Mouse (Mus musculus): Measurements from ENCODE around the gene Ergic1. TPM values are rescaled to one million over a fixed set of nuclear protein-coding genes. Genes with fewer than 3 reads are reported as not detected.

Ergic1 gene
- polyA plus RNA-seq, 1 experiment from 2014 or later = 34.4 TPM

- H3K9me3 ChIP-seq (ENCODE audit: low read length) = no peaks in the 10 kb centered on the region
- WGBS (ENCODE audit: insufficient replicate concordance) = 78% methylated on average over 3 of the region's 3 CpGs
These were observed 19.6 kb downstream of the Ergic1 start for GRCm38 (mm10) chr17:26580873-26581401.

GRCm38 (mm10) chr17:26582297-26582696 is 21.0 kb downstream of the Ergic1 start:
- 85% methylated on average over 5 of the region's 5 CpGs for WGBS (ENCODE audit: insufficient replicate concordance)
- Histone ChIP-seq H3K27ac (ENCODE audit: low read depth) (no peak overlapping the region; the same call in 1 of the 2 replicates), H3K36me3 (replicated peaks; ENCODE audit: insufficient read depth, low read length) (peaks cover 3% of the 10 kb centered on the region; the same call in 1 of the 2 replicates), H3K4me1 (ENCODE audit: insufficient read depth) (peaks cover 24% of the 10 kb centered on the region), H3K4me3 (ENCODE audit: low read depth, low read length) (no peak overlapping the region), H3K9me3 (ENCODE audit: low read length) (no peaks in the 10 kb centered on the region), H3K9ac (replicated peaks) (no peak overlapping the region), H3K27me3 (ENCODE audit: insufficient read depth, low read length) (no peaks in the 10 kb centered on the region), H3K4me2 (ENCODE audit: low read depth, low read length) (no peak overlapping the region)
- ATAC-seq (no peak), DNase-seq (no peak)
- no peak for TF ChIP-seq CTCF (IDR thresholded peaks at IDR 0.05; ENCODE audit: low read depth)
- TF ChIP-seq EP300 (IDR thresholded peaks at IDR 0.05; ENCODE audit: low read depth) = no peak

More at GRCm38 (mm10) chr17:26580873-26581401, 19.6 kb downstream of the Ergic1 start:
- Histone ChIP-seq H3K4me2 (ENCODE audit: low read depth, low read length) (no peak overlapping the region), H3K4me3 (ENCODE audit: low read depth, low read length) (no peak overlapping the region), H3K4me1 (ENCODE audit: insufficient read depth) (peaks cover 30% of the 10 kb centered on the region), H3K9ac (replicated peaks) (no peak overlapping the region), H3K27me3 (ENCODE audit: insufficient read depth, low read length) (no peaks in the 10 kb centered on the region), H3K36me3 (replicated peaks; ENCODE audit: insufficient read depth, low read length) (0 out of 2 replicates have a peak, but pooled peaks cover 3% of the 10 kb centered on the region), H3K27ac (ENCODE audit: low read depth) (no peak overlapping the region)
- no peak for ATAC-seq
- TF ChIP-seq EP300 (IDR thresholded peaks at IDR 0.05; ENCODE audit: low read depth) = no peak
- no peak for TF ChIP-seq CTCF (IDR thresholded peaks at IDR 0.05; ENCODE audit: low read depth)
- DNase-seq = no peak

- DNase-seq (no peak), ATAC-seq (no peak)
- Histone ChIP-seq H3K4me1 (ENCODE audit: insufficient read depth) (peaks cover 24% of the 10 kb centered on the region), H3K4me3 (ENCODE audit: low read depth, low read length) (no peak overlapping the region), H3K9me3 (ENCODE audit: low read length) (no peaks in the 10 kb centered on the region), H3K4me2 (ENCODE audit: low read depth, low read length) (no peak overlapping the region), H3K9ac (replicated peaks) (no peak overlapping the region), H3K27me3 (ENCODE audit: insufficient read depth, low read length) (no peaks in the 10 kb centered on the region), H3K27ac (ENCODE audit: low read depth) (peak overlapping the region; percentile 78; the same call in 1 of the 2 replicates), H3K36me3 (replicated peaks; ENCODE audit: insufficient read depth, low read length) (peaks cover 3% of the 10 kb centered on the region; the same call in 1 of the 2 replicates)
- WGBS (ENCODE audit: insufficient replicate concordance) = 82% methylated on average over 9 of the region's 9 CpGs
- TF ChIP-seq CTCF (IDR thresholded peaks at IDR 0.05; ENCODE audit: low read depth) (no peak), EP300 (IDR thresholded peaks at IDR 0.05; ENCODE audit: low read depth) (no peak)
These were observed 21.8 kb downstream of the Ergic1 start for GRCm38 (mm10) chr17:26583056-26583455.

GRCm38 (mm10) chr17:26583606-26584005 is 22.3 kb downstream of the Ergic1 start:
- no peak overlapping the region for H3K4me3 ChIP-seq (ENCODE audit: low read depth, low read length)
- H3K9ac ChIP-seq (replicated peaks) = no peak overlapping the region
- H3K27me3 ChIP-seq (ENCODE audit: insufficient read depth, low read length) = no peaks in the 10 kb centered on the region
- no peaks in the 10 kb centered on the region for H3K9me3 ChIP-seq (ENCODE audit: low read length)
- H3K36me3 ChIP-seq (replicated peaks; ENCODE audit: insufficient read depth, low read length) = no peaks in the 10 kb centered on the region; the same call in 1 of the 2 replicates
- peaks cover 24% of the 10 kb centered on the region for H3K4me1 ChIP-seq (ENCODE audit: insufficient read depth)
- DNase-seq (no peak), ATAC-seq (0 out of 2 replicates have a peak, but pooled peaks have one; percentile 20)
- peak overlapping the region; percentile 78 for H3K27ac ChIP-seq (ENCODE audit: low read depth)
- TF ChIP-seq CTCF (IDR thresholded peaks at IDR 0.05; ENCODE audit: low read depth) = no peak
- no peak for TF ChIP-seq EP300 (IDR thresholded peaks at IDR 0.05; ENCODE audit: low read depth)
- 73% methylated on average over 6 of the region's 6 CpGs for WGBS (ENCODE audit: insufficient replicate concordance)
- H3K4me2 ChIP-seq (ENCODE audit: low read depth, low read length) = no peak overlapping the region

GRCm38 (mm10) chr17:26584063-26584462 is 22.8 kb downstream of the Ergic1 start:
- H3K27ac ChIP-seq (ENCODE audit: low read depth) = peak overlapping the region; percentile 78

GRCm38 (mm10) chr17:26584558-26585136 is 23.4 kb downstream of the Ergic1 start:
- no peak for TF ChIP-seq EP300 (IDR thresholded peaks at IDR 0.05; ENCODE audit: low read depth)
- Histone ChIP-seq H3K36me3 (replicated peaks; ENCODE audit: insufficient read depth, low read length) (no peaks in the 10 kb centered on the region; the same call in 1 of the 2 replicates), H3K4me3 (ENCODE audit: low read depth, low read length) (no peak overlapping the region), H3K4me1 (ENCODE audit: insufficient read depth) (peaks cover 24% of the 10 kb centered on the region), H3K27ac (ENCODE audit: low read depth) (peak overlapping the region; percentile 78), H3K9ac (replicated peaks) (no peak overlapping the region), H3K27me3 (ENCODE audit: insufficient read depth, low read length) (no peaks in the 10 kb centered on the region), H3K4me2 (ENCODE audit: low read depth, low read length) (no peak overlapping the region), H3K9me3 (ENCODE audit: low read length) (no peaks in the 10 kb centered on the region)
- peak; percentile 80 for ATAC-seq
- 65% methylated on average over 15 of the region's 15 CpGs for WGBS (ENCODE audit: insufficient replicate concordance)
- no peak for DNase-seq

More at GRCm38 (mm10) chr17:26584063-26584462, 22.8 kb downstream of the Ergic1 start:
- no peak for DNase-seq
- WGBS (ENCODE audit: insufficient replicate concordance) = 42% methylated on average over 4 of the region's 4 CpGs
- H3K27me3 ChIP-seq (ENCODE audit: insufficient read depth, low read length) = no peaks in the 10 kb centered on the region
- peaks cover 24% of the 10 kb centered on the region for H3K4me1 ChIP-seq (ENCODE audit: insufficient read depth)
- no peak overlapping the region for H3K4me3 ChIP-seq (ENCODE audit: low read depth, low read length)
- ATAC-seq = peak; percentile 71
- no peaks in the 10 kb centered on the region; the same call in 1 of the 2 replicates for H3K36me3 ChIP-seq (replicated peaks; ENCODE audit: insufficient read depth, low read length)
- TF ChIP-seq CTCF (IDR thresholded peaks at IDR 0.05; ENCODE audit: low read depth) = no peak
- TF ChIP-seq EP300 (IDR thresholded peaks at IDR 0.05; ENCODE audit: low read depth) = no peak
- no peak overlapping the region for H3K4me2 ChIP-seq (ENCODE audit: low read depth, low read length)
- H3K9ac ChIP-seq (replicated peaks) = no peak overlapping the region
- H3K9me3 ChIP-seq (ENCODE audit: low read length) = no peaks in the 10 kb centered on the region

All from liver, postnatal 0 days (tissue).